Mouse (Mus musculus) cortical plate, adult 2 months (tissue): ENCODE results near the gene Coq8a.

ENCODE experiments used
- CTCF ChIP-seq: fragments of 200-500 bp; IDR thresholded peaks from 2 replicates; pipeline ENCODE4 v1.5.1; 2011; ENCODE audit warnings: mild to moderate bottlenecking, control low read depth, low read length; ENCODE audit not compliant: insufficient read depth; ENCODE audit errors: extremely low read depth
- POLR2A ChIP-seq: fragments of 200-500 bp; IDR thresholded peaks from 2 replicates; pipeline ENCODE4 v1.6.1; 2011; ENCODE audit warnings: mild to moderate bottlenecking, low read length, control low read depth; ENCODE audit not compliant: insufficient read depth; ENCODE audit errors: extremely low read depth

GRCm38 (mm10) chr1:180148036-180148435, 51.4 kb downstream of the Coq8a start:
- TF ChIP-seq POLR2A, result no peak
- no peak for TF ChIP-seq CTCF
